Mouse (Mus musculus) forebrain, embryonic 15.5 days (tissue): Measurements from ENCODE around the gene Hsd17b7. TPM values are rescaled to one million over a fixed set of nuclear protein-coding genes. Genes with fewer than 3 reads are reported as not detected.

Experiments used
- ATAC-seq: fragments of 200-750 bp; cut with Nextera tagmentation; replicated peaks from 2 replicates; pipeline ENCODE4 v1.8.0; 2017; ENCODE audit warnings: mild to moderate bottlenecking, moderate TSS enrichment, moderate library complexity
- H3K27ac ChIP-seq: fragments of 300-500 bp; sonication (generic); replicated peaks from 2 replicates; pipeline ENCODE4 v1.5.1; 2015; ENCODE audit warnings: mild to moderate bottlenecking, inconsistent platforms
- H3K27me3 ChIP-seq: fragments of 300-500 bp; sonication (generic); 2 replicates; pipeline ENCODE4 v1.6.1; 2015; ENCODE audit warnings: inconsistent platforms
- H3K36me3 ChIP-seq: fragments of 300-500 bp; sonication (generic); 2 replicates; pipeline ENCODE4 v1.6.1; 2015; ENCODE audit warnings: mild to moderate bottlenecking, inconsistent platforms
- H3K4me1 ChIP-seq: fragments of 300-500 bp; sonication (generic); 2 replicates; pipeline ENCODE4 v1.6.1; 2015; ENCODE audit warnings: inconsistent platforms
- H3K4me2 ChIP-seq: fragments of 300-500 bp; sonication (generic); replicated peaks from 2 replicates; pipeline ENCODE4 v1.6.1; 2015; ENCODE audit warnings: mild to moderate bottlenecking, inconsistent platforms
- H3K4me3 ChIP-seq: fragments of 300-500 bp; sonication (generic); 2 replicates; pipeline ENCODE4 v1.5.1; 2015; ENCODE audit warnings: mild to moderate bottlenecking, inconsistent platforms
- H3K9ac ChIP-seq: fragments of 300-500 bp; sonication (generic); replicated peaks from 2 replicates; pipeline ENCODE4 v1.6.1; 2015; ENCODE audit warnings: mild to moderate bottlenecking, inconsistent platforms
- H3K9me3 ChIP-seq: fragments of 300-500 bp; sonication (generic); 2 replicates; pipeline ENCODE4 v1.6.1; 2016; ENCODE audit warnings: inconsistent platforms
- WGBS: fragments of 180-500 bp; shearing (Covaris S2); methylation state at CpG from one replicate; pipeline ENCODE4 v1.1.7; 2015; ENCODE audit warnings: mixed read lengths; 5-methylcytosine and 5-hydroxymethylcytosine counted together
- polyA plus RNA-seq: library from polyadenylated mRNA; unstranded; fragments of >200 nt; fragmentation: Nextera tagmentation; extraction: Ambion mirVana; gene quantifications from 2 replicates; pipeline ENCODE4 v1.2.1, GENCODE M21; 2015

Hsd17b7 gene
- polyA plus RNA-seq, 1 experiment from 2014 or later, result 15.2 TPM

- no peak overlapping the region for H3K27ac ChIP-seq
- H3K36me3 ChIP-seq, result no peaks in the 10 kb centered on the region
- H3K9ac ChIP-seq, result no peak overlapping the region
- peaks cover 23% of the 10 kb centered on the region for H3K4me1 ChIP-seq
- no peak overlapping the region for H3K4me3 ChIP-seq
- H3K27me3 ChIP-seq, result no peaks in the 10 kb centered on the region
- H3K9me3 ChIP-seq, result no peaks in the 10 kb centered on the region
- 81% methylated on average over 7 of the region's 7 CpGs for WGBS
- ATAC-seq, result no peak
- H3K4me2 ChIP-seq, result no peak overlapping the region
Measured at GRCm38 (mm10) chr1:169931698-169932097, 37.3 kb downstream of the Hsd17b7 start.

- WGBS, result 4% methylated on average over 12 of the region's 12 CpGs
- Histone ChIP-seq H3K4me3 (no peak within 1 kb of the TSS), H3K4me2 (peak within 1 kb of the TSS; percentile 29; the same call in 1 of the 2 replicates), H3K36me3 (no peaks in the 10 kb centered on the region), H3K27me3 (no peaks in the 10 kb centered on the region), H3K9me3 (no peaks in the 10 kb centered on the region), H3K4me1 (peaks cover 13% of the 10 kb centered on the region), H3K9ac (no peak within 1 kb of the TSS), H3K27ac (peak within 1 kb of the TSS; percentile 29)
- ATAC-seq, result peak; percentile 69
Measured at GRCm38 (mm10) chr1:169928454-169928971, 40.5 kb downstream of the Hsd17b7 start, which contains the start of gene Ccdc190. Ccdc190 (plus strand) TSS chr1:169928648.

- Histone ChIP-seq H3K9me3 (no peaks in the 10 kb centered on the region), H3K27me3 (no peaks in the 10 kb centered on the region), H3K9ac (no peak overlapping the region), H3K4me3 (no peak overlapping the region), H3K4me1 (peaks cover 13% of the 10 kb centered on the region), H3K4me2 (peak overlapping the region; percentile 29; the same call in 1 of the 2 replicates), H3K27ac (peak overlapping the region; percentile 29), H3K36me3 (no peaks in the 10 kb centered on the region)
- 0 out of 2 replicates have a peak, but pooled peaks have one; percentile 20 for ATAC-seq
- 19% methylated on average over 8 of the region's 8 CpGs for WGBS
Measured at GRCm38 (mm10) chr1:169927753-169928369, 41.2 kb downstream of the Hsd17b7 start.

GRCm38 (mm10) chr1:169924567-169924966 is 44.5 kb downstream of the Hsd17b7 start:
- H3K27me3 ChIP-seq, result no peaks in the 10 kb centered on the region
- no peak overlapping the region for H3K9ac ChIP-seq
- no peak overlapping the region for H3K4me2 ChIP-seq
- H3K9me3 ChIP-seq, result no peaks in the 10 kb centered on the region
- peaks cover 8% of the 10 kb centered on the region for H3K4me1 ChIP-seq
- 52% methylated on average over 2 of the region's 2 CpGs for WGBS
- H3K36me3 ChIP-seq, result no peaks in the 10 kb centered on the region
- H3K4me3 ChIP-seq, result no peak overlapping the region
- no peak overlapping the region for H3K27ac ChIP-seq
- ATAC-seq, result no peak

GRCm38 (mm10) chr1:169921710-169922211 is 47.3 kb downstream of the Hsd17b7 start:
- ATAC-seq, result no peak
- Histone ChIP-seq H3K27ac (no peak overlapping the region), H3K4me3 (no peak overlapping the region), H3K9ac (no peak overlapping the region), H3K4me2 (no peak overlapping the region), H3K36me3 (no peaks in the 10 kb centered on the region), H3K4me1 (peaks cover 7% of the 10 kb centered on the region; the same call in 1 of the 2 replicates), H3K27me3 (no peaks in the 10 kb centered on the region), H3K9me3 (no peaks in the 10 kb centered on the region)
- 45% methylated on average over 8 of the region's 8 CpGs for WGBS

- Histone ChIP-seq H3K9ac (no peak overlapping the region), H3K36me3 (no peaks in the 10 kb centered on the region), H3K4me3 (no peak overlapping the region), H3K27ac (no peak overlapping the region), H3K27me3 (no peaks in the 10 kb centered on the region), H3K4me1 (peaks cover 7% of the 10 kb centered on the region; the same call in 1 of the 2 replicates), H3K4me2 (no peak overlapping the region), H3K9me3 (no peaks in the 10 kb centered on the region)
- ATAC-seq, result peak; percentile 59
- WGBS, result 6% methylated on average over 11 of the region's 11 CpGs
Measured at GRCm38 (mm10) chr1:169919211-169919610, 49.8 kb downstream of the Hsd17b7 start.

- Histone ChIP-seq H3K36me3 (no peaks in the 10 kb centered on the region), H3K27ac (no peak overlapping the region), H3K4me3 (no peak overlapping the region), H3K9ac (no peak overlapping the region), H3K4me1 (peaks cover 7% of the 10 kb centered on the region; the same call in 1 of the 2 replicates), H3K4me2 (no peak overlapping the region), H3K9me3 (no peaks in the 10 kb centered on the region), H3K27me3 (no peaks in the 10 kb centered on the region)
- 17% methylated on average over 4 of the region's 4 CpGs for WGBS
- peak; percentile 36 for ATAC-seq
Measured at GRCm38 (mm10) chr1:169917998-169918397, 51.0 kb downstream of the Hsd17b7 start.

- Histone ChIP-seq H3K27ac (no peak overlapping the region), H3K36me3 (no peaks in the 10 kb centered on the region), H3K4me1 (peaks cover 7% of the 10 kb centered on the region; the same call in 1 of the 2 replicates), H3K9ac (no peak overlapping the region), H3K9me3 (no peaks in the 10 kb centered on the region), H3K27me3 (no peaks in the 10 kb centered on the region), H3K4me3 (no peak overlapping the region), H3K4me2 (no peak overlapping the region)
- 57% methylated on average over 9 of the region's 9 CpGs for WGBS
- no peak for ATAC-seq
Measured at GRCm38 (mm10) chr1:169917115-169917796, 51.8 kb downstream of the Hsd17b7 start.

- Histone ChIP-seq H3K27ac (no peak overlapping the region), H3K36me3 (no peaks in the 10 kb centered on the region), H3K9ac (no peak overlapping the region), H3K4me1 (peaks cover 7% of the 10 kb centered on the region; the same call in 1 of the 2 replicates), H3K27me3 (no peaks in the 10 kb centered on the region), H3K9me3 (no peaks in the 10 kb centered on the region), H3K4me3 (no peak overlapping the region), H3K4me2 (no peak overlapping the region)
- no peak for ATAC-seq
- 75% methylated on average over 7 of the region's 7 CpGs for WGBS
Measured at GRCm38 (mm10) chr1:169916659-169917058, 52.4 kb downstream of the Hsd17b7 start.

GRCm38 (mm10) chr1:169911526-169911925 is 57.5 kb downstream of the Hsd17b7 start:
- no peak for ATAC-seq
- no peaks in the 10 kb centered on the region for H3K36me3 ChIP-seq
- no peak overlapping the region for H3K27ac ChIP-seq
- H3K9me3 ChIP-seq, result no peaks in the 10 kb centered on the region
- 82% methylated on average over 6 of the region's 6 CpGs for WGBS
- no peak overlapping the region for H3K4me2 ChIP-seq
- no peaks in the 10 kb centered on the region for H3K27me3 ChIP-seq
- H3K9ac ChIP-seq, result no peak overlapping the region
- H3K4me3 ChIP-seq, result no peak overlapping the region
- H3K4me1 ChIP-seq, result no peaks in the 10 kb centered on the region

GRCm38 (mm10) chr1:169910751-169911150 is 58.3 kb downstream of the Hsd17b7 start:
- Histone ChIP-seq H3K9me3 (no peaks in the 10 kb centered on the region), H3K27ac (no peak overlapping the region), H3K4me3 (no peak overlapping the region), H3K4me1 (no peaks in the 10 kb centered on the region), H3K9ac (no peak overlapping the region), H3K36me3 (no peaks in the 10 kb centered on the region), H3K4me2 (no peak overlapping the region), H3K27me3 (no peaks in the 10 kb centered on the region)
- ATAC-seq, result no peak
- 60% methylated on average over 7 of the region's 7 CpGs for WGBS

- Histone ChIP-seq H3K9ac (no peak overlapping the region), H3K4me2 (no peak overlapping the region), H3K27me3 (no peaks in the 10 kb centered on the region), H3K27ac (no peak overlapping the region), H3K4me3 (no peak overlapping the region), H3K4me1 (no peaks in the 10 kb centered on the region), H3K9me3 (no peaks in the 10 kb centered on the region), H3K36me3 (no peaks in the 10 kb centered on the region)
- WGBS, result 78% methylated on average over 6 of the region's 6 CpGs
- no peak for ATAC-seq
Measured at GRCm38 (mm10) chr1:169909659-169910058, 59.4 kb downstream of the Hsd17b7 start.
